Comparison of ENCODE assay signal across 20 mouse cellular contexts in the genomic region with DNA sequence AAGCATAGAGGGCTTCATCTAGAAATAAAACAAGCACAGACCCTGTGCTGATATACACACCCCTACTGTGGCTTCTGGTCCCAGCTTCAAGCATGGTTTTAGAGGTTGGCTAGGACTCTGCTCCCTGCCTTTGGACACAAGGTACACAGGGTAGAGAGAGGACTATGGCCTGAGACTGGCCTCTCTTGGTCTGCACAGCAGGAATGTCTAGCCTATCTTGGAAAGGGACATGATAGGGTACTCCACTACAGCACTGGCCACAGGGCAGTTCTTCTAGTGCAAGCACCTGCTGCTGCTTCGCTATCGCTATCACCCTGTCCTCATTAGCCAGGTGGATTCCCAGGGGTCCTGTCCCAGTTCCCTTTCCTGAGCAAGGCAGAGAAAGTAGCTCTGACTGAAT. TPM values are rescaled to one million over a fixed set of nuclear protein-coding genes. Genes with fewer than 3 reads are reported as not detected.
A peak's percentile ranks its signal among the peaks of the same experiment; 100 is the strongest.
DNase-seq lines count a peak whose midpoint lies in the region; ATAC-seq lines count a peak whose summit lies in the region.
"Had no signal": no experiment of that assay in that cellular context is flagged by ENCODE, and none has a peak within 500 bp of the region (broad histone marks: within the 10 kb centered on the region; RNA-seq: fewer than 3 reads in every experiment).

No protein-coding gene starts in this region.

- no peak overlapping the region for H3K9ac ChIP-seq in heart, embryonic 14.5 days (ENCODE audit: low read length)
- no peak overlapping the region for H3K9ac ChIP-seq in heart, embryonic 11.5 days (ENCODE audit: low read depth, low read length)
- no peak overlapping the region for H3K9ac ChIP-seq in kidney, embryonic 16.5 days (replicated peaks; ENCODE audit: low read length)
- H3K9ac ChIP-seq in kidney, embryonic 14.5 days (ENCODE audit: low read depth, low read length) = no peak overlapping the region
- H3K9ac ChIP-seq: forebrain, embryonic 12.5 days; limb, embryonic 13.5 days; neural tube, embryonic 12.5 days had no signal

- peak; percentile 42 for DNase-seq in A20 (ENCODE audit: low read depth, low spot score)
- DNase-seq in kidney, postnatal 36 days = peak; percentile 55 to 64
- DNase-seq in layer of hippocampus, postnatal 25 days (ENCODE audit: extremely low spot score in 1 of 2, low spot score in 1 of 2) = no peak
- DNase-seq: adrenal gland, postnatal 14 days; cerebellum, adult 18-20 months; cerebellum, postnatal 36 days; gastrocnemius, postnatal 10 days; heart, postnatal 14 days; right cerebral cortex, postnatal 14 days; thymus, postnatal 36 days had no signal

- 0 out of 2 replicates have a peak, but pooled peaks have one; percentile 12 for ATAC-seq in heart, embryonic 14.5 days (ENCODE audit: insufficient number of reproducible peaks, insufficient read depth, low FRiP score, low read depth)
- no peak for ATAC-seq in heart, embryonic 11.5 days (replicated peaks; ENCODE audit: insufficient number of reproducible peaks, low FRiP score, low TSS enrichment)
- ATAC-seq in kidney, embryonic 16.5 days (ENCODE audit: low FRiP score, low TSS enrichment) = peak; percentile 59; the same call in 1 of the 2 replicates
- ATAC-seq in kidney, embryonic 14.5 days (ENCODE audit: low FRiP score, low TSS enrichment) = no peak
- no peak for ATAC-seq in cerebellum, adult (ENCODE audit: insufficient number of reproducible peaks, low FRiP score, low TSS enrichment)
- ATAC-seq: hindbrain, embryonic 16.5 days had no signal

- no peaks in the 10 kb centered on the region for H3K9me3 ChIP-seq in heart, embryonic 14.5 days (ENCODE audit: control insufficient read depth, low read length)
- H3K9me3 ChIP-seq in heart, embryonic 11.5 days (replicated peaks; ENCODE audit: control insufficient read depth, low read length) = no peaks in the 10 kb centered on the region
- no peaks in the 10 kb centered on the region for H3K9me3 ChIP-seq in kidney, embryonic 16.5 days (ENCODE audit: low read length)
- H3K9me3 ChIP-seq in kidney, embryonic 14.5 days (ENCODE audit: control insufficient read depth, low read length) = no peaks in the 10 kb centered on the region
- H3K9me3 ChIP-seq: forebrain, embryonic 12.5 days; limb, embryonic 13.5 days; neural tube, embryonic 12.5 days had no signal

- H3K4me1 ChIP-seq in heart, embryonic 14.5 days (ENCODE audit: control insufficient read depth in 2 of 2, insufficient read depth in 2 of 2, low read length in 2 of 2) = peaks cover 3 to 11% of the 10 kb centered on the region in 2 experiments
- peaks cover 9% of the 10 kb centered on the region; the same call in 1 of the 2 replicates for H3K4me1 ChIP-seq in heart, embryonic 11.5 days (ENCODE audit: control insufficient read depth, insufficient read depth, low read length)
- peaks cover 12% of the 10 kb centered on the region for H3K4me1 ChIP-seq in kidney, embryonic 16.5 days (ENCODE audit: insufficient read depth, low read length)
- peaks cover 13% of the 10 kb centered on the region; the same call in 1 of the 2 replicates for H3K4me1 ChIP-seq in kidney, embryonic 14.5 days (ENCODE audit: control insufficient read depth, insufficient read depth, low read length)

- no peak overlapping the region for H3K27ac ChIP-seq in heart, embryonic 14.5 days (replicated peaks in 1 of 2; ENCODE audit: control insufficient read depth in 1 of 2, insufficient read depth in 1 of 2, low read depth in 2 of 2, low read length in 2 of 2)
- no peak overlapping the region for H3K27ac ChIP-seq in heart, embryonic 11.5 days (ENCODE audit: low read depth, low read length)
- no peak overlapping the region for H3K27ac ChIP-seq in kidney, embryonic 16.5 days (ENCODE audit: low read length)
- H3K27ac ChIP-seq in kidney, embryonic 14.5 days (ENCODE audit: low read depth, low read length) = no peak overlapping the region
- H3K27ac ChIP-seq: forebrain, embryonic 12.5 days; layer of hippocampus, adult 2 months; limb, embryonic 13.5 days; neural tube, embryonic 12.5 days had no signal

- no peak overlapping the region for H3K4me3 ChIP-seq in heart, embryonic 14.5 days (ENCODE audit: control insufficient read depth in 1 of 2, insufficient read depth in 1 of 2, low read depth in 1 of 2, low read length in 2 of 2)
- H3K4me3 ChIP-seq in heart, embryonic 11.5 days (ENCODE audit: low read depth, low read length) = no peak overlapping the region
- no peak overlapping the region for H3K4me3 ChIP-seq in kidney, embryonic 16.5 days (ENCODE audit: low read length)
- H3K4me3 ChIP-seq in kidney, embryonic 14.5 days (ENCODE audit: low read length) = no peak overlapping the region
- H3K4me3 ChIP-seq: forebrain, embryonic 12.5 days; layer of hippocampus, adult 2 months; limb, embryonic 13.5 days; neural tube, embryonic 12.5 days had no signal

- peaks cover 3% of the 10 kb centered on the region for H3K36me3 ChIP-seq in heart, embryonic 14.5 days (ENCODE audit: control insufficient read depth, insufficient read depth, low read length)
- no peaks in the 10 kb centered on the region for H3K36me3 ChIP-seq in heart, embryonic 11.5 days (ENCODE audit: control insufficient read depth, insufficient read depth, low read length)
- H3K36me3 ChIP-seq in kidney, embryonic 16.5 days (ENCODE audit: insufficient read depth, low read length) = 0 out of 2 replicates have a peak, but pooled peaks cover 3% of the 10 kb centered on the region
- peaks cover 6% of the 10 kb centered on the region; the same call in 1 of the 2 replicates for H3K36me3 ChIP-seq in kidney, embryonic 14.5 days (ENCODE audit: control insufficient read depth, insufficient read depth, low read length)
- H3K36me3 ChIP-seq: neural tube, embryonic 12.5 days had no signal

- H3K27me3 ChIP-seq in heart, embryonic 14.5 days (ENCODE audit: control insufficient read depth, insufficient read depth, low read length) = no peaks in the 10 kb centered on the region
- H3K27me3 ChIP-seq in heart, embryonic 11.5 days (ENCODE audit: control insufficient read depth, insufficient read depth, low read length) = no peaks in the 10 kb centered on the region
- no peaks in the 10 kb centered on the region for H3K27me3 ChIP-seq in kidney, embryonic 16.5 days (ENCODE audit: insufficient read depth, low read length)
- H3K27me3 ChIP-seq in kidney, embryonic 14.5 days (ENCODE audit: control insufficient read depth, insufficient read depth, low read length) = no peaks in the 10 kb centered on the region
- H3K27me3 ChIP-seq: forebrain, embryonic 12.5 days; limb, embryonic 13.5 days; neural tube, embryonic 12.5 days had no signal

- no peak overlapping the region for H3K4me2 ChIP-seq in heart, embryonic 14.5 days (ENCODE audit: low read length)
- H3K4me2 ChIP-seq in heart, embryonic 11.5 days = no peak overlapping the region
- H3K4me2 ChIP-seq in kidney, embryonic 16.5 days (replicated peaks; ENCODE audit: low read depth, low read length) = no peak overlapping the region
- H3K4me2 ChIP-seq in kidney, embryonic 14.5 days (replicated peaks; ENCODE audit: low read depth, low read length) = no peak overlapping the region
- H3K4me2 ChIP-seq: forebrain, embryonic 12.5 days; limb, embryonic 13.5 days; neural tube, embryonic 12.5 days had no signal

- 73% methylated on average over 2 of the region's 2 CpGs for WGBS in heart, embryonic 14.5 days
- 80% methylated on average over 2 of the region's 2 CpGs for WGBS in heart, embryonic 11.5 days (ENCODE audit: insufficient replicate concordance)
- WGBS in kidney, embryonic 16.5 days = 89% methylated on average over 2 of the region's 2 CpGs
- 96% methylated on average over 2 of the region's 2 CpGs for WGBS in kidney, embryonic 14.5 days

RNA-seq across cellular contexts. Expression of a gene that starts 2.1 kb away (rescaled TPM):
- polyA plus RNA-seq in heart, embryonic 14.5 days (2014; fragmentation: Nextera tagmentation; extraction: Ambion mirVana) = 1.9 and 3.5 TPM in 2 replicates
- 2.3 and 2.6 TPM in 2 replicates for polyA plus RNA-seq in heart, embryonic 11.5 days (2014; fragmentation: Nextera tagmentation; extraction: Ambion mirVana)
- 6.5 and 6.8 TPM in 2 replicates for polyA plus RNA-seq in kidney, embryonic 16.5 days (2015; fragmentation: Nextera tagmentation; extraction: Ambion mirVana)
- polyA plus RNA-seq in kidney, embryonic 14.5 days (2014; fragmentation: Nextera tagmentation; extraction: Ambion mirVana) = 5.7 and 6.6 TPM in 2 replicates
- not detected for total RNA-seq in layer of hippocampus, postnatal 25 days (2021)
- total RNA-seq: heart, postnatal 14 days; layer of hippocampus, adult 2 months had no signal

RNA-seq across cellular contexts. Expression of a gene that starts 6.7 kb away (rescaled TPM):
- 86.6 and 88.2 TPM in 2 replicates for polyA plus RNA-seq in heart, embryonic 14.5 days (2014; fragmentation: Nextera tagmentation; extraction: Ambion mirVana)
- 74.0 and 80.8 TPM in 2 replicates for polyA plus RNA-seq in heart, embryonic 11.5 days (2014; fragmentation: Nextera tagmentation; extraction: Ambion mirVana)
- polyA plus RNA-seq in kidney, embryonic 16.5 days (2015; fragmentation: Nextera tagmentation; extraction: Ambion mirVana) = 108 and 114 TPM in 2 replicates
- 102 and 105 TPM in 2 replicates for polyA plus RNA-seq in kidney, embryonic 14.5 days (2014; fragmentation: Nextera tagmentation; extraction: Ambion mirVana)
- total RNA-seq in layer of hippocampus, postnatal 25 days (2021) = 10 to 100 TPM; 49.9 to 51.1 TPM

RNA-seq across cellular contexts. Expression of a gene that starts 9.9 kb away (rescaled TPM):
- polyA plus RNA-seq in heart, embryonic 14.5 days (2014; fragmentation: Nextera tagmentation; extraction: Ambion mirVana) = 95.1 and 96.7 TPM in 2 replicates
- 90.7 and 95.8 TPM in 2 replicates for polyA plus RNA-seq in heart, embryonic 11.5 days (2014; fragmentation: Nextera tagmentation; extraction: Ambion mirVana)
- polyA plus RNA-seq in kidney, embryonic 16.5 days (2015; fragmentation: Nextera tagmentation; extraction: Ambion mirVana) = 103 and 105 TPM in 2 replicates
- polyA plus RNA-seq in kidney, embryonic 14.5 days (2014; fragmentation: Nextera tagmentation; extraction: Ambion mirVana) = 109 and 123 TPM in 2 replicates
- 10 to 100 TPM; 42.4 to 43.4 TPM for total RNA-seq in layer of hippocampus, postnatal 25 days (2021)

RNA-seq across cellular contexts. Expression of a gene that starts 12.7 kb away (rescaled TPM):
- 7.5 and 8.7 TPM in 2 replicates for polyA plus RNA-seq in heart, embryonic 14.5 days (2014; fragmentation: Nextera tagmentation; extraction: Ambion mirVana)
- 7.5 and 11.6 TPM in 2 replicates for polyA plus RNA-seq in heart, embryonic 11.5 days (2014; fragmentation: Nextera tagmentation; extraction: Ambion mirVana)
- polyA plus RNA-seq in kidney, embryonic 16.5 days (2015; fragmentation: Nextera tagmentation; extraction: Ambion mirVana) = 24.8 and 33.7 TPM in 2 replicates
- polyA plus RNA-seq in kidney, embryonic 14.5 days (2014; fragmentation: Nextera tagmentation; extraction: Ambion mirVana) = 16.9 and 21.5 TPM in 2 replicates
- 10 to 100 TPM; 27.9 to 39.0 TPM for total RNA-seq in layer of hippocampus, postnatal 25 days (2021)

RNA-seq across cellular contexts. Expression of a gene that starts 23.7 kb away (rescaled TPM):
- 5.4 and 5.6 TPM in 2 replicates for polyA plus RNA-seq in heart, embryonic 14.5 days (2014; fragmentation: Nextera tagmentation; extraction: Ambion mirVana)
- polyA plus RNA-seq in heart, embryonic 11.5 days (2014; fragmentation: Nextera tagmentation; extraction: Ambion mirVana) = 4.1 and 4.4 TPM in 2 replicates
- 3.7 and 4.7 TPM in 2 replicates for polyA plus RNA-seq in kidney, embryonic 16.5 days (2015; fragmentation: Nextera tagmentation; extraction: Ambion mirVana)
- polyA plus RNA-seq in kidney, embryonic 14.5 days (2014; fragmentation: Nextera tagmentation; extraction: Ambion mirVana) = 2.9 and 4.5 TPM in 2 replicates
- 10 to 100 TPM; 31.6 to 34.1 TPM for total RNA-seq in layer of hippocampus, postnatal 25 days (2021)

Comparison
In these comparisons a context has a peak if more than half of its experiments do, and no peak if none do; other contexts are left out.
1. ATAC-seq: peak in heart, embryonic 14.5 days (single experiment) and kidney, embryonic 16.5 days (single experiment); none in heart, embryonic 11.5 days (single experiment), kidney, embryonic 14.5 days (single experiment) and cerebellum, adult (single experiment).
2. DNase-seq: peak in A20 (single experiment) and kidney, postnatal 36 days (2 of 2); none in layer of hippocampus, postnatal 25 days (0 of 2).